Mouse (Mus musculus) CH12.LX (cell line): ENCODE results near the gene Eif2b5. TPM values are rescaled to one million over a fixed set of nuclear protein-coding genes. Genes with fewer than 3 reads are reported as not detected.

Experiments used
- DNase-seq: peaks from one replicate; pipeline ENCODE4 v3.0.0-alpha.2; 2013; ENCODE audit errors: extremely low read depth
- H3K27ac ChIP-seq: 2 replicates; pipeline ENCODE4 v1.5.1; 2012; ENCODE audit warnings: low read depth, mild to moderate bottlenecking, control low read depth, moderate library complexity; ENCODE audit not compliant: insufficient read depth
- H3K27me3 ChIP-seq: replicated peaks from 2 replicates; pipeline ENCODE3; 2012; ENCODE audit warnings: inconsistent platforms
- H3K36me3 ChIP-seq, 2 experiments: replicated peaks in 1 of 2; 2 replicates each; pipeline versions ENCODE3 to v1.6.1; 2012; ENCODE audit warnings: inconsistent platforms in 1 of 2, low read length in 1 of 2, mild to moderate bottlenecking in 1 of 2, mixed read lengths in 1 of 2, moderate library complexity in 1 of 2; ENCODE audit not compliant: control insufficient read depth in 1 of 2, insufficient read depth in 1 of 2
- H3K4me1 ChIP-seq, 2 experiments: 2 replicates each; pipeline ENCODE4 v1.6.1; 2012; ENCODE audit warnings: inconsistent platforms in 1 of 2, moderate library complexity in 1 of 2; ENCODE audit not compliant: insufficient read depth in 2 of 2, control insufficient read depth in 1 of 2
- H3K4me2 ChIP-seq: 2 replicates; pipeline ENCODE4 v1.6.1; 2012; ENCODE audit warnings: low read depth, mild to moderate bottlenecking, control low read depth; ENCODE audit not compliant: poor library complexity, insufficient read depth, severe bottlenecking
- H3K4me3 ChIP-seq, 3 experiments: fragments of 150-350 bp in 1 of 3; sonication (generic) in 1 of 3; replicated peaks in 1 of 3; 2 replicates each; pipeline versions ENCODE3 to v1.5.1; 2011 to 2012; ENCODE audit warnings: low read depth in 2 of 3, low read length in 2 of 3, mild to moderate bottlenecking in 2 of 3, moderate library complexity in 2 of 3, control low read depth in 1 of 3, improper control_type of control experiment in 1 of 3, inconsistent platforms in 1 of 3, mixed read lengths in 1 of 3; ENCODE audit not compliant: poor library complexity in 1 of 3
- H3K79me2 ChIP-seq: replicated peaks from 2 replicates; pipeline ENCODE4 v1.6.1; 2012; ENCODE audit warnings: mild to moderate bottlenecking, moderate library complexity; ENCODE audit not compliant: control insufficient read depth, poor library complexity, insufficient read depth, severe bottlenecking; ENCODE audit errors: extremely low read depth
- H3K9ac ChIP-seq: 2 replicates; pipeline ENCODE4 v1.6.1; 2012; ENCODE audit warnings: low read depth, mild to moderate bottlenecking, control low read depth, moderate library complexity; ENCODE audit not compliant: insufficient read depth
- H3K9me3 ChIP-seq: replicated peaks from 2 replicates; pipeline ENCODE3; 2012; ENCODE audit warnings: low read length, inconsistent platforms, mixed read lengths
- CTCF ChIP-seq, 2 experiments: IDR thresholded peaks in 1 of 2; conservative IDR thresholded peaks in 1 of 2; 2 replicates each; pipeline ENCODE4 v1.5.1; 2011 to 2012; ENCODE audit warnings: low read depth in 2 of 2, low read length in 2 of 2, improper control_type of control experiment in 1 of 2, inconsistent platforms in 1 of 2, mild to moderate bottlenecking in 1 of 2, moderate library complexity in 1 of 2
- E2F4 ChIP-seq: IDR thresholded peaks from 2 replicates; pipeline ENCODE4 v1.6.1; 2011; ENCODE audit warnings: low read depth, low read length, improper control_type of control experiment; ENCODE audit not compliant: insufficient replicate concordance
- ELF1 ChIP-seq: IDR thresholded peaks from 2 replicates; pipeline ENCODE4 v1.6.1; 2014; ENCODE audit warnings: low read depth, mild to moderate bottlenecking, inconsistent platforms, low read length, improper control_type of control experiment
- EP300 ChIP-seq: IDR thresholded peaks from 2 replicates; pipeline ENCODE4 v1.6.1; 2011; ENCODE audit warnings: low read length, improper control_type of control experiment
- JUN ChIP-seq: IDR thresholded peaks from 2 replicates; pipeline ENCODE4 v1.6.1; 2011; ENCODE audit warnings: low read depth, mild to moderate bottlenecking, low read length, improper control_type of control experiment, moderate library complexity; ENCODE audit not compliant: insufficient read depth
- JUND ChIP-seq: conservative IDR thresholded peaks from 2 replicates; pipeline ENCODE4 v1.6.1; 2011; ENCODE audit warnings: low read depth, low read length, improper control_type of control experiment
- KAT2A ChIP-seq: IDR thresholded peaks from 2 replicates; pipeline ENCODE4 v1.6.1; 2012; ENCODE audit warnings: low read length, improper control_type of control experiment, inconsistent platforms; ENCODE audit not compliant: insufficient replicate concordance
- MAX ChIP-seq: IDR thresholded peaks from 2 replicates; pipeline ENCODE4 v1.6.1; 2011; ENCODE audit warnings: low read length, improper control_type of control experiment
- MAZ ChIP-seq: IDR thresholded peaks from 2 replicates; pipeline ENCODE4 v1.6.1; 2012; ENCODE audit warnings: low read depth, mild to moderate bottlenecking, inconsistent platforms, low read length, improper control_type of control experiment, moderate library complexity
- MXI1 ChIP-seq: IDR thresholded peaks from 2 replicates; pipeline ENCODE4 v1.6.1; 2011; ENCODE audit warnings: mild to moderate bottlenecking, low read depth, low read length, improper control_type of control experiment
- MYC ChIP-seq: IDR thresholded peaks from 2 replicates; pipeline ENCODE4 v1.6.1; 2011; ENCODE audit warnings: low read depth, mild to moderate bottlenecking, improper control_type of control experiment, low read length
- NRF1 ChIP-seq: IDR thresholded peaks from 2 replicates; pipeline ENCODE4 v1.6.1; 2014; ENCODE audit warnings: low read depth, mild to moderate bottlenecking, inconsistent platforms, low read length, improper control_type of control experiment, moderate library complexity
- PAX5 ChIP-seq: IDR thresholded peaks from 2 replicates; pipeline ENCODE4 v1.6.1; 2012; ENCODE audit warnings: low read length, inconsistent platforms, mixed read lengths
- POLR2A ChIP-seq: IDR thresholded peaks from 2 replicates; pipeline ENCODE4 v1.6.1; 2011; ENCODE audit warnings: low read depth, mild to moderate bottlenecking, improper control_type of control experiment, low read length
- POLR2AphosphoS2 ChIP-seq: IDR thresholded peaks from 2 replicates; pipeline ENCODE4 v1.6.1; 2011; ENCODE audit warnings: low read depth, low read length, improper control_type of control experiment
- RAD21 ChIP-seq: IDR thresholded peaks from 2 replicates; pipeline ENCODE4 v1.6.1; 2011; ENCODE audit warnings: low read depth, mild to moderate bottlenecking, low read length, improper control_type of control experiment, moderate library complexity
- RCOR1 ChIP-seq: conservative IDR thresholded peaks from 2 replicates; pipeline ENCODE4 v1.6.1; 2012; ENCODE audit warnings: low read depth, mild to moderate bottlenecking, inconsistent platforms, low read length, improper control_type of control experiment
- SIN3A ChIP-seq: IDR thresholded peaks from 2 replicates; pipeline ENCODE4 v1.6.1; 2012; ENCODE audit warnings: low read length, improper control_type of control experiment, inconsistent platforms
- SMC3 ChIP-seq: IDR thresholded peaks from 2 replicates; pipeline ENCODE4 v1.6.1; 2011; ENCODE audit warnings: low read depth, low read length, improper control_type of control experiment
- TBP ChIP-seq: conservative IDR thresholded peaks from 2 replicates; pipeline ENCODE4 v1.6.1; 2011; ENCODE audit warnings: low read depth, low read length, improper control_type of control experiment
- TCF12 ChIP-seq: IDR thresholded peaks from 2 replicates; pipeline ENCODE4 v1.6.1; 2014; ENCODE audit warnings: low read depth, mild to moderate bottlenecking, inconsistent platforms, low read length, improper control_type of control experiment
- UBTF ChIP-seq: IDR thresholded peaks from 2 replicates; pipeline ENCODE4 v1.6.1; 2012; ENCODE audit warnings: low read depth, mild to moderate bottlenecking, inconsistent platforms, low read length, improper control_type of control experiment, moderate library complexity
- USF2 ChIP-seq: conservative IDR thresholded peaks from 2 replicates; pipeline ENCODE4 v1.6.1; 2011; ENCODE audit warnings: low read depth, low read length, improper control_type of control experiment
- ZC3H11A ChIP-seq: IDR thresholded peaks from 2 replicates; pipeline ENCODE4 v1.6.1; 2012; ENCODE audit warnings: low read depth, mild to moderate bottlenecking, inconsistent platforms, low read length, improper control_type of control experiment
- ZKSCAN1 ChIP-seq: IDR thresholded peaks from 2 replicates; pipeline ENCODE4 v1.6.1; 2012; ENCODE audit warnings: low read depth, inconsistent platforms, low read length, improper control_type of control experiment, borderline replicate concordance
- ZMIZ1 ChIP-seq: IDR thresholded peaks from 2 replicates; pipeline ENCODE4 v1.6.1; 2012; ENCODE audit warnings: low read depth, mild to moderate bottlenecking, inconsistent platforms, low read length, improper control_type of control experiment
- ZNF384 ChIP-seq: IDR thresholded peaks from 2 replicates; pipeline ENCODE4 v1.6.1; 2012; ENCODE audit warnings: low read depth, low read length, improper control_type of control experiment, inconsistent platforms
- dilution Hi-C: fragments of 300-500 bp; cut with MboI; formaldehyde crosslinking; loops from 2 replicates; pipeline ENCODE4 v1.14.3; 2020; ENCODE audit warnings: low sequenced_read_pairs; ENCODE audit not compliant: extremely low pct_unique_long_range_greater_than_20kb, extremely low pct_ligation_motif_present
- in situ Hi-C: fragments of 300-500 bp; cut with MboI; formaldehyde crosslinking; loops from 3 replicates; pipeline ENCODE4 v1.14.3; 2019; ENCODE audit warnings: low sequenced_read_pairs, low pct_ligation_motif_present, low pct_unique_long_range_greater_than_20kb, mixed read lengths
- polyA plus RNA-seq: library from polyadenylated mRNA; unstranded; fragments of >175 nt; gene quantifications from 2 replicates; pipeline ENCODE4 v1.2.1, GENCODE M21; 2012; ENCODE audit warnings: low read depth; ENCODE audit not compliant: insufficient read length
- total RNA-seq, 2 experiments: library from RNA; depleted of rRNA; stranded (reverse); fragments of 300-350 nt in 1 of 2; fragments of >200 nt in 1 of 2; gene quantifications; 2 replicates each; pipeline ENCODE4 v1.2.3; 2012 to 2014

Gene Eif2b5
- total and polyA plus RNA-seq, 3 experiments, result 139 to 183 (median 179) TPM

DNA sequence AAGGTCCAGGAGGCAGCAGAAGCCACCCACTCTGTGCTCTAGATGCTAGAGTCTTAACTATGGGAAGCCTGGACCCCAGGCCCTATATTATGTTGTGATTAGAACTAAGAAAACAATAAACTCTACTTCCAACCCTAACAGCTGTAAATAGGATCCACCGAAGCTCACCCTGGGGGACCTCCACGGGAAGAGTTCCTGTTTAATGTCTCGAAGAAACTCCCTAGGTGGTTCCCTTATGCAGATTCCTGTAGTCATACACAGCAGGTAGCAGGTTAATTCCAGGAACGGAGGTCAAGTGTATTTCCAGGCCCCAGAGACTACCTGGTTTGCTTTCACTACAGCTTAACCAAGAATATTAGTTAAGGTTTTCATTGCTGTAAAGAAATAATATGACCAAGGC lies 13.6 kb upstream of the Eif2b5 start:
- Histone ChIP-seq H3K9me3 (no peaks in the 10 kb centered on the region), H3K4me2 (no peak overlapping the region), H3K4me3 (no peak overlapping the region), H3K9ac (no peak overlapping the region), H3K36me3 (no peaks in the 10 kb centered on the region), H3K27me3 (no peaks in the 10 kb centered on the region), H3K27ac (no peak overlapping the region), H3K4me1 (0 out of 4 replicates have a peak, but pooled peaks cover 0 to 2% of the 10 kb centered on the region in 2 experiments), H3K79me2 (no peaks in the 10 kb centered on the region)
- dilution Hi-C loops, result no loop called here
- DNase-seq, result no peak
- TF ChIP-seq MAX, result no peak
- TF ChIP-seq SIN3A, result no peak
- TF ChIP-seq E2F4, result no peak
- TF ChIP-seq ZMIZ1, result no peak
- no peak for TF ChIP-seq JUN
- TF ChIP-seq POLR2AphosphoS2, result no peak
- no peak for TF ChIP-seq MYC
- no peak for TF ChIP-seq NRF1
- no peak for TF ChIP-seq SMC3
- no peak for TF ChIP-seq ZNF384
- TF ChIP-seq ZKSCAN1, result no peak
- in situ Hi-C loops, result loop anchor here (25.0 kb wide), 1 partner anchor 273 kb away; no protein-coding TSS in a partner anchor

DNA sequence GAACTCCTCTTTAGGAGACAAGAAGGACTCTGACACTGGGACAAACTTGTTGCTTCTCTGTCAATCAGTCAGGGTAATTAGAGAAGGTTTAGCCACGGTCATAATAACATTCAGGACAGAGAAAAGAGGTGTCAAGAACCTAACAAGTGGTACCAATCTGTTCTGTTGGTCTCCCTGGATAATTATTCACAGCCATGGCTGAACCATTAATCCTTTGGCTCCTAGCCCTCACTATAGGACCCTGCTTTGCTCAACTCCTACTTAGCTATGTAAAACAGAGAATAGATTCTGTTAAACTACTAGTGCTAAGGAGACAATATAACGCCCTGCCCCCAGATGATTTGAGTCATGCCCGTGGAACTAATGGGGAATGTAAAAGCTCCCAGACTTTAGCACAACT lies 12.6 kb upstream of the Eif2b5 start:
- Histone ChIP-seq H3K27ac (no peak overlapping the region), H3K36me3 (no peaks in the 10 kb centered on the region), H3K27me3 (no peaks in the 10 kb centered on the region), H3K4me2 (no peak overlapping the region), H3K4me1 (peaks cover 2 to 3% of the 10 kb centered on the region in 2 experiments; a peak in 1 of 4 replicates), H3K79me2 (no peaks in the 10 kb centered on the region), H3K4me3 (no peak overlapping the region), H3K9me3 (no peaks in the 10 kb centered on the region), H3K9ac (no peak overlapping the region)
- DNase-seq, result no peak
- in situ Hi-C loops (loop anchor here (25.0 kb wide), 1 partner anchor 274 kb away; no protein-coding TSS in a partner anchor), dilution Hi-C loops (no loop called here)
- TF ChIP-seq JUN, result no peak
- no peak for TF ChIP-seq PAX5
- TF ChIP-seq POLR2A, result no peak
- TF ChIP-seq MAX, result no peak
- TF ChIP-seq RAD21, result no peak
- no peak for TF ChIP-seq TBP
- no peak for TF ChIP-seq CTCF (conservative IDR thresholded peaks at IDR 0.05 in 1 of 2, IDR thresholded peaks at IDR 0.05 in 1 of 2; ENCODE audit: low read depth in 2 of 2, low read length in 2 of 2)
- no peak for TF ChIP-seq RCOR1
- no peak for TF ChIP-seq USF2
- no peak for TF ChIP-seq UBTF
- TF ChIP-seq MXI1, result no peak
- TF ChIP-seq JUND, result no peak
- TF ChIP-seq ZKSCAN1, result no peak
- TF ChIP-seq ZMIZ1, result no peak
- TF ChIP-seq MAZ, result no peak
- no peak for TF ChIP-seq ZC3H11A
- no peak for TF ChIP-seq EP300
- no peak for TF ChIP-seq ELF1
- no peak for TF ChIP-seq TCF12
- no peak for TF ChIP-seq KAT2A
